Mouse (Mus musculus) lung, embryonic 14.5 days (tissue): ENCODE results near the gene Chrna4. TPM values are rescaled to one million over a fixed set of nuclear protein-coding genes. Genes with fewer than 3 reads are reported as not detected.
A peak's percentile ranks its signal among the peaks of the same experiment; 100 is the strongest.

Experiments used
- ATAC-seq: fragments of 200-750 bp; cut with Nextera tagmentation; 2 replicates; pipeline ENCODE4 v1.8.0; 2017; ENCODE audit warnings: mild to moderate bottlenecking, moderate TSS enrichment, moderate library complexity; ENCODE audit not compliant: insufficient read depth
- DNase-seq: peaks from one replicate; pipeline ENCODE4 v3.0.0-alpha.2; 2015
- H3K27ac ChIP-seq: fragments of 300-500 bp; sonication (generic); 2 replicates; pipeline ENCODE4 v1.5.1; 2014; ENCODE audit warnings: low read depth, mild to moderate bottlenecking, moderate library complexity
- H3K27me3 ChIP-seq: fragments of 300-500 bp; sonication (generic); 2 replicates; pipeline ENCODE4 v1.6.1; 2014; ENCODE audit warnings: low read length, control low read depth; ENCODE audit not compliant: insufficient read depth
- H3K36me3 ChIP-seq: fragments of 300-500 bp; sonication (generic); 2 replicates; pipeline ENCODE4 v1.6.1; 2014; ENCODE audit warnings: control low read depth; ENCODE audit not compliant: insufficient read depth
- H3K4me1 ChIP-seq: fragments of 300-500 bp; sonication (generic); 2 replicates; pipeline ENCODE4 v1.6.1; 2014; ENCODE audit warnings: antibody characterized with exemption, control low read depth; ENCODE audit not compliant: insufficient read depth
- H3K4me2 ChIP-seq: fragments of 300-500 bp; sonication (generic); 2 replicates; pipeline ENCODE4 v1.6.1; 2014; ENCODE audit warnings: mild to moderate bottlenecking
- H3K4me3 ChIP-seq: fragments of 300-500 bp; sonication (generic); 2 replicates; pipeline ENCODE4 v1.5.1; 2014; ENCODE audit warnings: low read depth, low read length
- H3K9ac ChIP-seq: fragments of 300-500 bp; sonication (generic); 2 replicates; pipeline ENCODE4 v1.6.1; 2014
- H3K9me3 ChIP-seq: fragments of 300-500 bp; sonication (generic); 2 replicates; pipeline ENCODE4 v1.6.1; 2016; ENCODE audit warnings: low read depth, low read length, control low read depth
- CTCF ChIP-seq: IDR thresholded peaks from 2 replicates; pipeline ENCODE4 v1.5.1; 2016; ENCODE audit warnings: antibody characterized with exemption, low read depth
- WGBS: fragments of 180-500 bp; shearing (Covaris S2); extraction: QIAGEN DNeasy Blood & Tissue Kit; methylation state at CpG from one replicate; pipeline ENCODE4 v1.1.7; 2014; 5-methylcytosine and 5-hydroxymethylcytosine counted together
- polyA plus RNA-seq: library from polyadenylated mRNA; unstranded; fragments of >200 nt; fragmentation: Nextera tagmentation; extraction: Ambion mirVana; gene quantifications from 2 replicates; pipeline ENCODE4 v1.2.1, GENCODE M21; 2014

Gene Chrna4
- polyA plus RNA-seq = 0.55 and 1.3 TPM in 2 replicates

GRCm38 (mm10) chr2:181043437-181043836, at the start of gene Chrna4:
Gene Chrna4 (minus strand): TSS chr2:181043546.
- WGBS = 38% methylated on average over 3 of the region's 3 CpGs
- DNase-seq = peak; percentile 79
- no peak within 1 kb of the TSS for H3K4me3 ChIP-seq
- no peak; the same call in 1 of the 2 replicates for ATAC-seq
- H3K9me3 ChIP-seq = no peaks in the 10 kb centered on the region
- no peak within 1 kb of the TSS for H3K4me2 ChIP-seq
- H3K27ac ChIP-seq = no peak within 1 kb of the TSS
- TF ChIP-seq CTCF = no peak
- no peak within 1 kb of the TSS for H3K9ac ChIP-seq
- H3K4me1 ChIP-seq = no peaks in the 10 kb centered on the region
- no peaks in the 10 kb centered on the region for H3K36me3 ChIP-seq
- H3K27me3 ChIP-seq = peaks cover 25% of the 10 kb centered on the region

- H3K9me3 ChIP-seq = no peaks in the 10 kb centered on the region
- no peaks in the 10 kb centered on the region; the same call in 1 of the 2 replicates for H3K27me3 ChIP-seq
- H3K36me3 ChIP-seq = no peaks in the 10 kb centered on the region
- no peak overlapping the region for H3K4me3 ChIP-seq
- ATAC-seq = no peak
- H3K27ac ChIP-seq = no peak overlapping the region
- H3K4me1 ChIP-seq = no peaks in the 10 kb centered on the region
- 59% methylated on average over 3 of the region's 3 CpGs for WGBS
- TF ChIP-seq CTCF = no peak
- H3K9ac ChIP-seq = no peak overlapping the region
- H3K4me2 ChIP-seq = no peak overlapping the region
- no peak for DNase-seq
These were observed 46.8 kb upstream of the Chrna4 start for GRCm38 (mm10) chr2:181090123-181090522.

GRCm38 (mm10) chr2:181084997-181085396, 41.7 kb upstream of the Chrna4 start:
- Histone ChIP-seq H3K36me3 (no peaks in the 10 kb centered on the region), H3K4me2 (no peak overlapping the region), H3K9me3 (no peaks in the 10 kb centered on the region), H3K27me3 (no peaks in the 10 kb centered on the region; the same call in 1 of the 2 replicates), H3K4me1 (no peaks in the 10 kb centered on the region), H3K4me3 (no peak overlapping the region), H3K9ac (no peak overlapping the region), H3K27ac (no peak overlapping the region)
- 0 out of 2 replicates have a peak, but pooled peaks have one; percentile 20 for TF ChIP-seq CTCF
- DNase-seq (no peak), ATAC-seq (no peak)
- 55% methylated on average over 8 of the region's 8 CpGs for WGBS

GRCm38 (mm10) chr2:181083945-181084344, 40.6 kb upstream of the Chrna4 start:
- WGBS = 36% methylated on average over 4 of the region's 4 CpGs
- DNase-seq (no peak), ATAC-seq (no peak)
- TF ChIP-seq CTCF = no peak
- H3K4me1 ChIP-seq = no peaks in the 10 kb centered on the region
- no peaks in the 10 kb centered on the region; the same call in 1 of the 2 replicates for H3K27me3 ChIP-seq
- no peak overlapping the region for H3K4me3 ChIP-seq
- H3K4me2 ChIP-seq = no peak overlapping the region
- H3K27ac ChIP-seq = no peak overlapping the region
- H3K36me3 ChIP-seq = no peaks in the 10 kb centered on the region
- H3K9ac ChIP-seq = no peak overlapping the region
- H3K9me3 ChIP-seq = no peaks in the 10 kb centered on the region

GRCm38 (mm10) chr2:181080886-181081285, 37.5 kb upstream of the Chrna4 start:
- Histone ChIP-seq H3K4me1 (no peaks in the 10 kb centered on the region), H3K36me3 (no peaks in the 10 kb centered on the region), H3K4me2 (no peak overlapping the region), H3K27me3 (no peaks in the 10 kb centered on the region), H3K27ac (no peak overlapping the region), H3K4me3 (no peak overlapping the region), H3K9me3 (no peaks in the 10 kb centered on the region), H3K9ac (no peak overlapping the region)
- no peak for ATAC-seq
- 52% methylated on average over 5 of the region's 5 CpGs for WGBS
- DNase-seq = peak; percentile 19
- no peak for TF ChIP-seq CTCF

- no peak overlapping the region for H3K9ac ChIP-seq
- 91% methylated on average over 2 of the region's 2 CpGs for WGBS
- no peak for TF ChIP-seq CTCF
- no peak overlapping the region for H3K4me3 ChIP-seq
- no peak overlapping the region for H3K27ac ChIP-seq
- no peaks in the 10 kb centered on the region for H3K27me3 ChIP-seq
- H3K4me2 ChIP-seq = no peak overlapping the region
- no peak for ATAC-seq
- DNase-seq = no peak
- no peaks in the 10 kb centered on the region for H3K36me3 ChIP-seq
- no peaks in the 10 kb centered on the region for H3K9me3 ChIP-seq
- no peaks in the 10 kb centered on the region for H3K4me1 ChIP-seq
These were observed 36.2 kb upstream of the Chrna4 start for GRCm38 (mm10) chr2:181079518-181079917.

- 75% methylated on average over 2 of the region's 2 CpGs for WGBS
- TF ChIP-seq CTCF = no peak
- ATAC-seq (no peak), DNase-seq (no peak)
- Histone ChIP-seq H3K4me3 (no peak overlapping the region), H3K27ac (no peak overlapping the region), H3K9me3 (no peaks in the 10 kb centered on the region), H3K4me2 (no peak overlapping the region), H3K27me3 (no peaks in the 10 kb centered on the region), H3K9ac (no peak overlapping the region), H3K36me3 (no peaks in the 10 kb centered on the region), H3K4me1 (no peaks in the 10 kb centered on the region)
These were observed 35.6 kb upstream of the Chrna4 start for GRCm38 (mm10) chr2:181078908-181079307.

GRCm38 (mm10) chr2:181075501-181075900, 32.2 kb upstream of the Chrna4 start:
- no peak for ATAC-seq
- DNase-seq = no peak
- no peak overlapping the region for H3K9ac ChIP-seq
- TF ChIP-seq CTCF = no peak
- H3K27ac ChIP-seq = no peak overlapping the region
- no peak overlapping the region for H3K4me2 ChIP-seq
- no peaks in the 10 kb centered on the region for H3K36me3 ChIP-seq
- WGBS = 83% methylated on average over 12 of the region's 12 CpGs
- no peaks in the 10 kb centered on the region for H3K27me3 ChIP-seq
- H3K4me1 ChIP-seq = no peaks in the 10 kb centered on the region
- H3K9me3 ChIP-seq = no peaks in the 10 kb centered on the region
- no peak overlapping the region for H3K4me3 ChIP-seq
